Mouse (Mus musculus): ENCODE data around the gene Plvap.

Plvap gene

DNA sequence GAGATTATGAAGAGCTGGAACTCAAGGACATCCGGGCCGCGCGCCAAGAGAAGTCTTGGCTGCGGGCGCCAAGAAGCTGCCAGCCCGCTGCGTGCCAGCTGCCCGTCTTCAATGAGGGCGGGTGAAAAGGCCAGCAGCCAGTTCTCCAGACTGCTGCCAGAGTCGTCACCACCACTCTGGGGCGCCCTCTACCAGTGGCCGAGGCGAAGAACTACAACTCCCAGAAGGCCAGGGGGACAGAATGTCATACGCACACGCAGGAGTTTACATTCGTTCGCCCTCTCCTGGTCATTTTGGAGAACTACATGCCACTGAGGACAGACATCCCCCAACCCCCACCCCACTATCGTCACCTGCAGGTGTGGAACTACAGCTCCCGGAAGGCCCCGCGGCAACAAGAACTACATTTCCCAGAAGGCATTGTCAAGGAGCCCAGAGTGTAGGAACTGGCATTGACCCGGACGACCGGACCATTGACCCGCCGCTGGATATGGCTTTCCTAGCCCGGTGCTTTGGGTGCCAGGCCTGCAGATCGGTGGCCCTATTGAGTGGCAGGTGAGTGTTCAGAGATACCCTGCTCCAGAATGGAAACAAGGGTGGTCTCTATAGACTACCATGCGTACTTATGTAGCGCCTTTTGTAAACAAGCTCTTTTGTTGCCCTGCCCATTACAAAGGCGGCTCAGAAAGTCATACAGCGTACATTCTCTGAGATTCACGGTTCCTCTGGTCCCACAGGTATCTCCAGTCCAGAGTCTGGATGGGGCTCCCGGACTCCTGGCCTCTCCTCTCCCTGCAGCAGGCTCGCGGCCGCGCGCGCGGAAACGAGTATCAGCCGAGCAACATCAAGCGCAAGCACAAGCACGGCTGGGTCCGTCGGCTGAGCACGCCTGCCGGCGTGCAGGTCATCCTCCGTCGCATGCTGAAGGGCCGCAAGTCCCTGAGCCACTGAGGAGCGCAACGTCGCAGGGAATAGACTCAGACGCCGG is 46.7 kb downstream of the Plvap start, which contains the start of gene Mrpl34:
Mrpl34 (plus strand) TSS at position 447 of the 988 bp plus-strand sequence.
- peak; percentile 99 for DNase-seq

DNA sequence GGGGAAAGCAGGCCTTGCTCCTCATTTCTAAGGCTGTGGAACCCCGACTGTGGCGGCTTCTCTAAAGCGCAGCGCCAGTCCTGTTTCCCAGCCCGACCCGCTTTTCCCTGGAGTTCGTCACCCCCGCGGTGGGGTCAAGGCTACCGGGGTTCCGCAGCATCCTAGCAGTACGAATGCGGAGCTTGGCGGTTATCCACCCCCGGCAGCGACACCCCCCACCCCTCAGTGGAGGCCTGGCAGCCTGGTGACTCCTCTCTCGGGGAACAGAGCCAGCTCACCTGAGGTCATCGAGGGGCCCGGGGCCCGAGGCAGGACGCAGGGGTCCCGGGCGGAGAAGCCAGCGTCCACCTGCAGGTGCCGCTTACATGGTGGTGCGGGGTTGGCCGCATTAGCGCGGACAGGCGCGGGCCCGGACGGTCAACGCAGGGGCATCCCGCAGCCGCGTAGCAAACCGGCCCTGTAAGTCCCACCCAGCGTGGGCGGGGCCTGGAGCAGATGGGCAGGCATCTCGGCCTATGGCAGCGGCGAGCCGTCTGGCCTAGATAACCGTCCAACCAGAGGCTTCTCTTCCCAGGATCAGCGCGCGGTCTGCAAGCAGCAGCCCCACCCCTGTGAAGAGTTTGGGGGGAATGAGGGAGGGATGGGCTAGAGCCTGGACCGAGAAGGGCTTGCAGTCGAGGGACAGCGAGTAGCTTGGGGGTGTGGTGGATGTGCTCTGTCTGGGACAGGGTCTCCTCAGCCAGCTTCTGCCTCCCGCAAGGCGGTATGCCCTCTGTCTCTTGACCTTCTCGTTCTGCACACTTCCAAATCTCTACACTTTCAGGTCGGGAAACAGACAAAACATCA is 48.1 kb downstream of the Plvap start, which contains the start of gene Abhd8:
Abhd8 (minus strand) TSS at position 468 of the 846 bp plus-strand sequence.
- peak; percentile 99 for DNase-seq

DNA sequence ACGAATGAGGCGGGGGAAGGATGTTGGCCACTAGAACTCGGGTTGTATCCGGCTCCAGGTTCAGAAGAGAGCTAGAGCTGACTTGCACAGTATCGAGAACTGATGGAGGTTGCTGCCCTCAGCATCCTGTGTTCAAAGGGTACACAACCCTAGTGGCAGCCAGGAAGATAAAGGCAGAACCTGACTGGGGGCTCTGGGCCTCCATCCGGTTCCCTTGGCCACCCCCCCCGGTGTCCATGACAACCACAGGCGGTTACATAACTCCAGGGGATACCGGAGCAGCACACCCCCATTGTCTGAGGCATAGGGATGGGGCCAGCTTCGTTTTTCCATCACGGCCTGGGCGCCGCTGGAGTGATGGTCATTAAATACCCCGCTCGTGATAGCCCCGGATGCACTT is 48.8 kb downstream of the Plvap start:
- peak; percentile 69 to 74 for DNase-seq

DNA sequence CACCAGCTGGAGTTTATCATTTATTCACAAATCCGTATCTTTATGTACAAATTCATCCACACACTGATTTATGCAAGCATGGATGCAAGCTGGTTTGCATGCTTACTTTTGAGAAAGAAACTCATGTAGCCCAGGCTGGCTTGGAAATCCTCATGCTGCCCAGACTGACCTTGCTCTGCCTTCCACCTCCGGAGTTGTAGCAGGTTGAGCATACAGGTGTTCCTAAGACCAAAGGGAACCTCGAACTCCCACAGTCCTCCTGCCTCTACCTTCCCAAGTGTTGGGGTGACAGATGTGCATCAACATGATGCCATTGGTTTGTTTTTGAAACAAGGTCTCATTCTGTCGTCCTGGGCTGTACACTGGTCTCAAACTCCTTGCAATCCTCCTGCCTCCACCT is 49.4 kb downstream of the Plvap start:
- DNase-seq: no peak

DNA sequence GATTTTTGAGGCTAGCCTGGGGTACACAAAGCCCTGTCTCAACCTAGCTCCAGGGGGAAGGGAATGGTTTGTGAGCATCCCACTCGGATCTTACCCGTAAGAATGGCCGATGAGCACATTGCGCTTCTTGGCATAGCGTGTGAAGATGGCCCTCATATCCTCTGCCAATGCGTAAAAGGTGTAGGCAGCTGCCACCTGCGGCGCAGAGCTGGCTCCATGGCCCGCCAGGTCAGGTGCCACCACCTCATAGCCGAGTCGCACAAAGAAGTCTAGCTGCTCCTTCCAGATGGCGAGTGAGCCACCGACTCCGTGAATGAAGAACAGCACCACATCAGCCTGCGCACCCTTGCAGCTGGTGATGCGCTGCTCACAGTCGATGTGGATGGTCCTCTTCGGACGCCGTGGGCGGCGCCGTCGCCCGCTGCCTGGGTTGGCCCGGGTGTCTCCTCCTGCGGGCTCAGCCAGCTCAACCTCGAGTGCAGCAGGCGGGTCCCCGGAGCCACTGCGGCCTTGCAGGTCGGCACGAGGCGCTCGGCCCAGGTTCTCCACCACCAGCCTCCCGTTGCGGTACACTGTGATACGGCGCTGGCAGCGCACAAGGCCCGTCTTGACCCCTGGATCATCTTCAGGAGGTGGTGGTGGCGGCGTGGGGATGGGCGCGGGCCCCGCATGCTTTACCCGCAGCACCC is 50.3 kb downstream of the Plvap start:
- peak in 1 of 2 experiments; percentile 39 for DNase-seq

DNA sequence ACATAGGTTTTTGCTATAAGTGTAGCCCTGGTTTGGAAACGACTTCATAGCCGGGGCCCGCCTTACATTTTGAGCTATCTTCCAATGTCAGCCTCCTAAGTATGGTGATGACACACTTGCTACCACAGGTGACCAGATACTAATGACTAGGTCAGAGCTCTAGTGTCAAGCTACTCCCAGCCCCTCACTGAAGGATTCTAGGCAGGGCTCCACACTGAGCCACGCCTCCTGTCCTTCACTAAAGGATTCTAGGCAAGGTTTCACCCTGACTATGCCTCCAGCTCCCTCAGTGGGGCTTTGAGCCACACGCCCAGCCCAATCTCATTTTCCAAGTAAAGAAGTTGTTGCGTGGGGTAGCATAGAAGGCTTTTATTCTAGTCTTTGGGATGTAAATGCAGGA is 50.8 kb downstream of the Plvap start:
- DNase-seq: no peak

DNA sequence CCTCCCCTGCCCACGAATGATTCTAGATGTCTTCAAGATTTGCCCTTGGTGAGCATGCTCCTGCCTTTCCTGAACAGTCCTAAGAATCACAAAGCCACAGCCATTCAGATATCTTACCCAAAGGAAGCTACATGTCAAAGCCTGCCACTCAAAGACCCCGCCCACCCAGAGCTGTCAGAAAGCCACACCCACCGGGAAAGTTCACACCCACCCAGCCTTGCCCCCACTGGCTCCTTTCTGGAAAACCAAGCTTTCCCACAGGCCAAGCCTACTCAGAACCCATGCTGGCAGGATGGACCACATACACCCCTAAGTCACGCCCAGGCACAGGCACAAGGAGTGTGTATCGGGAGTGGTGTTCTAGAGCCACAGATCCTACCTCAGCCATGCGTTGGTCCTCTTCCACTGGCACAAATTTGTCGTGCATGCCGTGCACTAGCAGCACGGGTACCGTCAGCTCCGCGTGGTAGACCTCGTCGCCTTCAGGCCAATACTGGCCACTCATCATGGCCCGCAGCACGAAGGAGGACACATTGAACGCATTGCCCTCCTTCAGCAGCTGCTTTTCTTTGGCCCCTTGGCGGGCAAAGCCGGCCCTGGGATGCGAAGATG is 53.8 kb downstream of the Plvap start:
- DNase-seq: peak; percentile 16 to 18

DNA sequence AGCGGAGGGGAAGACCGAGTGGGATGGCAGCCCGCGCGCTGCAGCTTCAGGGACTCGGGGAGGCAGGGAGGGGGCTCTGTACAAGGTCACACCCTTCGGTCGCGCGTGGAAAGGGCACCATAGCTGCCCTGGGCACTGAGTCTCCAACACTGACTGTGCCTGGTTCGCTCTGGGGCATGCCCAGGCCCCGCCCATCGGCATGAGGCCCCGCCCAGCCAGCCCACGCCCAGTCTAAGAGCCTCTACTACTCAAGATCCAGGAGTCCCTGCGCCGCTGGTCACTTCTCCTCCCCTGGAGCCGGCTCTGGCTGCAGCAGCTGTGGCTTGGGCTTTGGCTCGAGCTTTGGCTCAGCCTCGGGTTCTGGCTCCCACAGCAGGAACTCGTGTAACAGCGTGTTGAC is 54.6 kb downstream of the Plvap start:
- no peak for DNase-seq

DNA sequence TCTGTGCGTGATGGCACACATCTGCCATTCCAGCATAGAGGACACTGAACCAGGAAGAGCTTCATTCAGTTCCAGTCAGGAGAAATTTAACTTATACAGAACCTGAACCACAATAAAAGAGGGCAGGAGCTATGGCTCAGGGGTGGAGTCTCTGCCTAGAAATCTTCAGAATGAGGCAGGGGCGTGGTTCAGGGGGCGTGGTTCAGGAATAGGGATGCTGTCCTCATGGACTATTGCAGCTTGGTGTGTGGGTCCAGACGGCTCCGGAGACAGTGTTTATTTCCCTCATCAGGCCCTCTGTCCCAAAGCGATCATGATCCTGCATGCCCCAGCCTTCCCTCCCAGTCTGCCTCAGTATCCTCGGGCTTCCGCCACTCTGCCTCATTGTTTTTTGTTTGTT is 56.9 kb downstream of the Plvap start:
- no peak for DNase-seq

DNA sequence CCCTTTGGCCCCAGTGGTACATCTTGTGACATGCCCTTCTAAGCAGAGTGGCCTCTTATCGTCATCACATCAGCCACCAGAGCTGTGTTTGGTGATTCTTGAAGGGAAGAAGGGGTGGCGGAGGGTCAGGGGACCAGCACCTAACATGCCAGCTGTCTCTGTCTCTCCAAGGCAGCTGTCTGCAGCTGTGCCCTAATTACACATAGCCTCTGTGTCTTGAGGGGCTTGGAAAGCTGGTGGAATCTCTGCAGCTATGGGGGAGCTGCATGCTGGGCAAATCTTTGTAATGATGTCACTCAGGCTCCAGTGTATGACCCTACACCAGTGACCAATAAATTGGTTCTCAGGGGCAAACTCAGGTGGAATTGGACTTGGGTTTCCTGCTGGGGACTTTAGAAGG is 58.9 kb downstream of the Plvap start:
- DNase-seq: no peak

DNA sequence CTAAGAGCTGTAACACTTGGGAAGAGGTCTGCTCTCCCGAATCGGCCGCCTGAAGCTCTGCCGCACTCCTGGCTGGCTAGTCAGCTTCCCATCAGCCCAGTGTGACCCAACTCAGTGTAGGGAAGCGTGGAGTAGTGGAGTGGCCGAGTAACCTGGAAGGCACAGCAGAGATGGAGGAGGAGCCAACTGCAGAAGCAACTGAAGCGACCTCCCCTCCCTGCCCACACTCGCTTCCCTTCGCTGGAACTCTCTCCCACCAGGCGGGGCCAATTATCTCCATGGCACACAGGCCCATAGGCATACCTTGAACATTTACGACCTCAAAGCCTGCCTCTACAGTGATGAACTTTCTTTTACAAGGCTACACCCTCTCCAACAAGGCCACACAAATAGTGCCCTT is 59.8 kb downstream of the Plvap start:
- no peak for DNase-seq

DNA sequence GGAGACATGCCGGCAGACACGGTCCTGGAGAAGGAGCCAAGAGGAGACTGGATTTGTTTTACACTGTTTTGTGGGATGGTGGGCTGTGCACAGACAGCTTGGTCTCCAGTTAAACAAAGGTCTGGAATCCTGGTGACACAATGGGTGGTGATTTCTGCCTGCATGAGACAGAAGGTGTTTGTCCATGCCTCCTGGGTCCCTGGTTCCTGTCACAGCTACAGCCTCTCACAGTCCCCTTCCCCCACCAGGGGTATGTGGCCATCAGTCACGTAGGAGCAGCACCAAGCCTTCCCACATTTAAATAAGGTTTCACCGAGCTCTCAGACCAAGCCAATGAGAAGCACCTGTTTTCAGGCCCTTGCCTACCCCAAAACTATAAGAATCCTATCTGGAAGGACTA is 60.2 kb downstream of the Plvap start:
- DNase-seq: no peak

All from cerebellum, postnatal 10 days (tissue).